Mouse (Mus musculus) C2C12 (cell line): ENCODE results near the gene Tex35. TPM values are rescaled to one million over a fixed set of nuclear protein-coding genes. Genes with fewer than 3 reads are reported as not detected.
A peak's percentile ranks its signal among the peaks of the same experiment; 100 is the strongest.

Experiments used
- H3K27me3 ChIP-seq: one replicate; pipeline ENCODE4 v1.6.1; 2011; ENCODE audit not compliant: control insufficient read depth, insufficient read depth, insufficient read length
- H3K36me3 ChIP-seq: one replicate; pipeline ENCODE4 v1.6.1; 2011; ENCODE audit not compliant: control insufficient read depth, insufficient read depth
- H3K4me3 ChIP-seq: one replicate; pipeline ENCODE4 v1.5.1; 2011; ENCODE audit warnings: mild to moderate bottlenecking, control low read depth; ENCODE audit not compliant: poor library complexity, insufficient read depth, severe bottlenecking
- H3K79me2 ChIP-seq: one replicate; pipeline ENCODE4 v1.6.1; 2011; ENCODE audit not compliant: control insufficient read depth, insufficient read depth
- H3K79me3 ChIP-seq: one replicate; pipeline ENCODE4 v1.6.1; 2011; ENCODE audit warnings: low read depth, control low read depth
- H3ac ChIP-seq: one replicate; pipeline ENCODE3; 2011; ENCODE audit warnings: low read depth; ENCODE audit not compliant: control insufficient read depth, insufficient read length
- CEBPB ChIP-seq: IDR thresholded peaks from one replicate; pipeline ENCODE4 v1.6.1; 2011; ENCODE audit warnings: low read depth, mild to moderate bottlenecking, control low read depth, moderate library complexity
- CTCF ChIP-seq: IDR thresholded peaks from one replicate; pipeline ENCODE4 v1.5.1; 2011; ENCODE audit not compliant: control insufficient read depth, insufficient read depth, insufficient read length
- FOSL1 ChIP-seq: IDR thresholded peaks from one replicate; pipeline ENCODE4 v1.8.0; 2011; ENCODE audit warnings: mild to moderate bottlenecking, low read length; ENCODE audit not compliant: poor library complexity, insufficient read depth, severe bottlenecking
- MAX ChIP-seq: IDR thresholded peaks from one replicate; pipeline ENCODE4 v1.6.1; 2011; ENCODE audit warnings: mild to moderate bottlenecking, control low read depth
- MYOD1 ChIP-seq: IDR thresholded peaks from one replicate; pipeline ENCODE4 v1.6.1; 2011; ENCODE audit warnings: low read depth; ENCODE audit not compliant: control insufficient read depth, insufficient read length
- MYOG ChIP-seq: IDR thresholded peaks from one replicate; pipeline ENCODE4 v1.6.1; 2011; ENCODE audit not compliant: control insufficient read depth, insufficient read length; ENCODE audit errors: extremely low read depth
- USF1 ChIP-seq: IDR thresholded peaks from one replicate; pipeline ENCODE4 v1.6.1; 2011; ENCODE audit warnings: low read depth, mild to moderate bottlenecking, control low read depth, moderate library complexity
- polyA plus RNA-seq: library from polyadenylated mRNA; unstranded; fragments of >200 nt; fragmentation: generic; extraction: Trizol; gene quantifications from one replicate; pipeline ENCODE4 v1.2.1, GENCODE M21; 2012; ENCODE audit warnings: missing spikeins

The Tex35 gene
- polyA plus RNA-seq, 1 experiment = not detected

DNA sequence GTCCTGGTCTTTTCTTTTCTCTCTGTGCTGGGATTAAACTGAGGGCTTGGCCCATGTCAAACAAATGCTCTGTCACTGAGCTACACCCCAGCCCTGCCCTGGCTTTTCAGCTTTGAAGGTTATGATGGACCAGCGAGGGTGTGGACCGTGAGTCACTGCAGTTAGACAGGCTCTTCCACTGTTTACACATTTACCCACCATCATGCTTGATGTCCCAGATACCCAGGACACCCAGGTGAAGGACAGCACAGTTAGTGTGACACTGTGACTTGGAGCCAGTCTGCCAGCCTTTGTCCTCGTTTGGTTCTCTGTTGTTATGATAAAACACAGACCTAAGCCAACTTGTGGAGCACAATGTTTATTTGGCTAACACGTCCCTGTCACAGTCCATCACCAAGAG, 34.9 kb downstream of the Tex35 start:
- H3K36me3 ChIP-seq = no peaks in the 10 kb centered on the region
- H3K79me3 ChIP-seq = no peaks in the 10 kb centered on the region
- no peaks in the 10 kb centered on the region for H3K27me3 ChIP-seq
- TF ChIP-seq MYOD1 (no peak), MYOG (no peak), USF1 (no peak), CTCF (no peak), MAX (no peak), CEBPB (no peak), FOSL1 (no peak)
- H3ac ChIP-seq = no peak overlapping the region
- H3K79me2 ChIP-seq = no peaks in the 10 kb centered on the region
- H3K4me3 ChIP-seq = no peak overlapping the region

DNA sequence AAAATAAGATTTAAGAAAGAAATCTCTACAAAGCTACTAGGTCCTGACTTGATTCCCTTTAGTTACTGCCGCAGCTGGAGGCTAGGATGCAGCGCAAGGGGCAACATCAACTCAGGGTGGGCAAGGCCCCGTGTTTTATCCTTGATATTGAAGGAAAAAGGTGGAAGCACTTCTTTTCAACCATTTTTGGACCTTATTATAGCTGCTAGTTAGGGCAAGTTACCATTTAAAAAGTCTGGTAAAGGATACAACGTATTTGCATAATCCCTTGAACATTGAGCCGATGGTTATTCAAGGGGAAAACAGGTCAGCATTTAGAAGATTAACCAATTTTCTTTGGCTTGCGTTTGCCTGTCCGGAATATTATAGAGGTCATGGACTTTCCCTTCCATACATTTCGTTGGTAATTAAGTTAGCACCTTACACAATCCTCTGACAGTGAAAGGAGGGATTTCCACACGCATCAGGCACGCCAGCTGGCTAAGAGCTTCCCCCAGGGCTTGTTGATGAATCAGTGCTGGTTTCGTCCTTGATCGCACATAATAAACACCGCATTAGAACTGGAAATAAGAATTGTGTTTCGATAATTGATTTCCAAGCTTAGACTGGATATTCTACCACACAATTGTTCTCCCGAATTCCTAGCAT, 39.2 kb downstream of the Tex35 start:
- Histone ChIP-seq H3K79me3 (no peaks in the 10 kb centered on the region), H3ac (no peak overlapping the region), H3K79me2 (no peaks in the 10 kb centered on the region), H3K27me3 (no peaks in the 10 kb centered on the region), H3K36me3 (no peaks in the 10 kb centered on the region), H3K4me3 (no peak overlapping the region)
- TF ChIP-seq USF1 (no peak), CEBPB (no peak), FOSL1 (no peak), MYOD1 (no peak), CTCF (no peak), MAX (no peak), MYOG (no peak)

- H3K79me2 ChIP-seq = no peaks in the 10 kb centered on the region
- TF ChIP-seq MAX (no peak), CTCF (no peak), MYOD1 (peak; percentile 69)
- H3K79me3 ChIP-seq = no peaks in the 10 kb centered on the region
- H3K27me3 ChIP-seq = no peaks in the 10 kb centered on the region
- no peak overlapping the region for H3K4me3 ChIP-seq
- no peaks in the 10 kb centered on the region for H3K36me3 ChIP-seq
- no peak overlapping the region for H3ac ChIP-seq
Measured at GRCm38 (mm10) chr1:157068316-157068715, 40.2 kb downstream of the Tex35 start.

DNA sequence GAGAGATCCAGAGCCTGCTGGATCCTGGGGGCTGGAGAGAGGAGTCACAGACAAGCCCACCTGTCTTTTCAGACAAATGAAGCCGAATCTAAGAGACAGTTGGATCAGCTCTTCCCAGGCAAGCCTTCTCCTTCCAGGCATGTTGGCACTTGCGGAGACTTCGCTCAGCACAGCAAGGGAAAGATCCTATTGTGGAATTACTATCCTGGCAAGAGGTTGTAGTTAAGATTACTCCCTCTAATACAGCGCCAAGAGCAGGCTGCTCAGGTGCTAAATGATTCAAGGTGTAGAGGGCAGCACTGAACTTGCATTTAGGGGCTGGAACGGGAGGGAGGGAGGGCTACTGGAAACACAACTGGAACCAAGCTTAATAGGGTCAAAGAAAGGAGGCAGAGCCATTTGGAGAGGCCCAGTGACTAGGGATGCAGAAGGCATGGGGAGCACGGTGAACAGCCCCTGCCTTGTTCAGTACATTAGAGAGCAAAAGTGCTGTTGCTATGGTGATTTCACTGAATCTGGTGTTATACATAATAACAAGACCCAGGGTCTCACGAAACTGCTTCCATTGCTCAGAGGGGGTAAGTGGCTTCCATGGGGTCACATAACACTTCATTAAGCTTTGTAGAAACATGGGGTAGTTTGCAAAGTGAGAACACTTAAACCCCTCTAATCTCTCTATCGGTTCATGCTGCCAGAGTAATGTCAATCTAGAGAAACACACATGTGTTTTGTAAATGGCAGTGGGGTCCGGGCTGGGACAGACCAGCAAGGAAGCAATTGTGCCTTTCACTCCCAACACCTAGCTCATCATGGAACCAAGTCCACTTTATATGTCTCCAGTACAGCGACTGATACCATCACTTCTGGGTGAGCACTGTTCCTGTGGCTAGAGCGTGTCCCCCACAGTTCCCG, 42.4 kb downstream of the Tex35 start:
- H3K4me3 ChIP-seq = no peak overlapping the region
- TF ChIP-seq USF1 (no peak), MYOD1 (no peak), CEBPB (no peak), MYOG (no peak), MAX (no peak), FOSL1 (no peak), CTCF (no peak)
- H3K36me3 ChIP-seq = no peaks in the 10 kb centered on the region
- H3K27me3 ChIP-seq = no peaks in the 10 kb centered on the region
- H3K79me3 ChIP-seq = no peaks in the 10 kb centered on the region
- H3K79me2 ChIP-seq = no peaks in the 10 kb centered on the region
- H3ac ChIP-seq = no peak overlapping the region

GRCm38 (mm10) chr1:157063318-157064115, 45.0 kb downstream of the Tex35 start:
- TF ChIP-seq MYOG = no peak
- TF ChIP-seq CTCF = no peak
- no peak for TF ChIP-seq MAX
- TF ChIP-seq USF1 = no peak
- no peak for TF ChIP-seq MYOD1
- TF ChIP-seq FOSL1 = no peak
- TF ChIP-seq CEBPB = no peak
- no peaks in the 10 kb centered on the region for H3K79me2 ChIP-seq
- H3K4me3 ChIP-seq = no peak overlapping the region

More at GRCm38 (mm10) chr1:157063318-157064115, 45.0 kb downstream of the Tex35 start:
- no peaks in the 10 kb centered on the region for H3K79me3 ChIP-seq
- H3K36me3 ChIP-seq = no peaks in the 10 kb centered on the region
- no peaks in the 10 kb centered on the region for H3K27me3 ChIP-seq
- H3ac ChIP-seq = no peak overlapping the region
